Mouse (Mus musculus) myocyte (in vitro differentiated cells): Measurements from ENCODE around the gene Klhl6. TPM values are rescaled to one million over a fixed set of nuclear protein-coding genes. Genes with fewer than 3 reads are reported as not detected.

Experiments used
- H3K27me3 ChIP-seq: one replicate; pipeline ENCODE4 v1.6.1; 2011; ENCODE audit not compliant: control insufficient read depth, insufficient read depth, insufficient read length
- H3K36me3 ChIP-seq: one replicate; pipeline ENCODE4 v1.6.1; 2011; ENCODE audit not compliant: control insufficient read depth, insufficient read depth
- H3K4me2 ChIP-seq: one replicate; pipeline ENCODE4 v1.6.1; 2011; ENCODE audit warnings: low read depth, control low read depth
- H3K4me3 ChIP-seq: one replicate; pipeline ENCODE4 v1.5.1; 2011; ENCODE audit warnings: mild to moderate bottlenecking, control low read depth, moderate library complexity
- H3K79me2 ChIP-seq: one replicate; pipeline ENCODE4 v1.6.1; 2011; ENCODE audit not compliant: control insufficient read depth, insufficient read depth
- H3ac ChIP-seq: one replicate; pipeline ENCODE4 v1.6.1; 2011; ENCODE audit not compliant: control insufficient read depth, insufficient read length
- CEBPB ChIP-seq: IDR thresholded peaks from 2 replicates; pipeline ENCODE4 v1.6.1; 2011; ENCODE audit warnings: mild to moderate bottlenecking, moderate library complexity; ENCODE audit not compliant: poor library complexity, insufficient read depth, severe bottlenecking
- E2F4 ChIP-seq: IDR thresholded peaks from one replicate; pipeline ENCODE4 v1.6.1; 2011; ENCODE audit warnings: mild to moderate bottlenecking, control low read depth, moderate library complexity; ENCODE audit not compliant: insufficient read depth
- MAX ChIP-seq: IDR thresholded peaks from one replicate; pipeline ENCODE4 v1.6.1; 2011; ENCODE audit warnings: low read depth, mild to moderate bottlenecking, control low read depth
- MYOD1 ChIP-seq, 3 experiments: IDR thresholded peaks; one replicate each; pipeline ENCODE4 v1.6.1; 2011; ENCODE audit warnings: control low read depth in 2 of 3, low read depth in 2 of 3, mild to moderate bottlenecking in 2 of 3, moderate library complexity in 1 of 3; ENCODE audit not compliant: insufficient read length in 2 of 3, control insufficient read depth in 1 of 3
- MYOG ChIP-seq, 3 experiments: IDR thresholded peaks; one replicate each; pipeline ENCODE4 v1.6.1; 2011; ENCODE audit warnings: control low read depth in 2 of 3, low read depth in 2 of 3, mild to moderate bottlenecking in 2 of 3; ENCODE audit not compliant: insufficient read length in 2 of 3, control insufficient read depth in 1 of 3, insufficient read depth in 1 of 3
- POLR2A ChIP-seq: IDR thresholded peaks from one replicate; pipeline ENCODE4 v1.6.1; 2011; ENCODE audit warnings: low read depth, mild to moderate bottlenecking, control low read depth, moderate library complexity; ENCODE audit not compliant: insufficient read length
- POLR2AphosphoS2 ChIP-seq: IDR thresholded peaks from one replicate; pipeline ENCODE4 v1.6.1; 2011; ENCODE audit warnings: low read depth, control low read depth; ENCODE audit not compliant: insufficient read length
- REST ChIP-seq: IDR thresholded peaks from one replicate; pipeline ENCODE4 v1.6.1; 2011; ENCODE audit warnings: mild to moderate bottlenecking, control low read depth, moderate library complexity; ENCODE audit not compliant: insufficient read depth, insufficient read length
- SRF ChIP-seq: IDR thresholded peaks from one replicate; pipeline ENCODE4 v1.6.1; 2011; ENCODE audit warnings: low read depth; ENCODE audit not compliant: control insufficient read depth, insufficient read length
- TCF12 ChIP-seq: IDR thresholded peaks from one replicate; pipeline ENCODE4 v1.6.1; 2011; ENCODE audit warnings: mild to moderate bottlenecking, control low read depth; ENCODE audit not compliant: poor library complexity, insufficient read depth, severe bottlenecking
- TCF3 ChIP-seq: IDR thresholded peaks from one replicate; pipeline ENCODE4 v1.6.1; 2011; ENCODE audit warnings: low read depth, control low read depth; ENCODE audit not compliant: insufficient read length
- USF1 ChIP-seq: IDR thresholded peaks from one replicate; pipeline ENCODE4 v1.6.1; 2011; ENCODE audit warnings: low read depth, mild to moderate bottlenecking, control low read depth, moderate library complexity
- polyA plus RNA-seq: library from polyadenylated mRNA; unstranded; fragments of >200 nt; fragmentation: generic; extraction: Trizol; gene quantifications from one replicate; pipeline ENCODE4 v1.2.1, GENCODE M21; 2012; ENCODE audit warnings: missing spikeins

The Klhl6 gene
- polyA plus RNA-seq, 1 experiment, result 0.04 TPM

- Histone ChIP-seq H3ac (no peak overlapping the region), H3K27me3 (no peaks in the 10 kb centered on the region), H3K4me3 (no peak overlapping the region), H3K79me2 (no peaks in the 10 kb centered on the region), H3K4me2 (no peak overlapping the region), H3K36me3 (no peaks in the 10 kb centered on the region)
- TF ChIP-seq SRF, result no peak
- no peak for TF ChIP-seq MYOG (IDR thresholded peaks at IDR 0.05; ENCODE audit: control insufficient read depth in 1 of 3, insufficient read depth in 1 of 3, insufficient read length in 2 of 3, low read depth in 2 of 3)
- TF ChIP-seq MYOD1 (IDR thresholded peaks at IDR 0.05; ENCODE audit: control insufficient read depth in 1 of 3, insufficient read length in 2 of 3, low read depth in 2 of 3), result no peak
- no peak for TF ChIP-seq POLR2AphosphoS2
- TF ChIP-seq MAX, result no peak
- no peak for TF ChIP-seq POLR2A
- TF ChIP-seq CEBPB, result no peak
- no peak for TF ChIP-seq E2F4
These were observed 25.8 kb downstream of the Klhl6 start for GRCm38 (mm10) chr16:19957051-19957450.

- H3K4me3 ChIP-seq, result no peak overlapping the region
- no peaks in the 10 kb centered on the region for H3K36me3 ChIP-seq
- H3ac ChIP-seq, result no peak overlapping the region
- TF ChIP-seq REST, result no peak
- TF ChIP-seq MAX, result no peak
- TF ChIP-seq SRF, result no peak
- TF ChIP-seq E2F4, result no peak
- no peak for TF ChIP-seq POLR2AphosphoS2
- TF ChIP-seq TCF12, result no peak
- no peak for TF ChIP-seq TCF3
- TF ChIP-seq USF1, result no peak
- no peak for TF ChIP-seq MYOD1 (IDR thresholded peaks at IDR 0.05; ENCODE audit: control insufficient read depth in 1 of 3, insufficient read length in 2 of 3, low read depth in 2 of 3)
- TF ChIP-seq POLR2A, result no peak
- no peak for TF ChIP-seq CEBPB
- H3K79me2 ChIP-seq, result no peaks in the 10 kb centered on the region
- no peaks in the 10 kb centered on the region for H3K27me3 ChIP-seq
- H3K4me2 ChIP-seq, result no peak overlapping the region
These were observed 35.5 kb downstream of the Klhl6 start for GRCm38 (mm10) chr16:19947336-19947735.

DNA sequence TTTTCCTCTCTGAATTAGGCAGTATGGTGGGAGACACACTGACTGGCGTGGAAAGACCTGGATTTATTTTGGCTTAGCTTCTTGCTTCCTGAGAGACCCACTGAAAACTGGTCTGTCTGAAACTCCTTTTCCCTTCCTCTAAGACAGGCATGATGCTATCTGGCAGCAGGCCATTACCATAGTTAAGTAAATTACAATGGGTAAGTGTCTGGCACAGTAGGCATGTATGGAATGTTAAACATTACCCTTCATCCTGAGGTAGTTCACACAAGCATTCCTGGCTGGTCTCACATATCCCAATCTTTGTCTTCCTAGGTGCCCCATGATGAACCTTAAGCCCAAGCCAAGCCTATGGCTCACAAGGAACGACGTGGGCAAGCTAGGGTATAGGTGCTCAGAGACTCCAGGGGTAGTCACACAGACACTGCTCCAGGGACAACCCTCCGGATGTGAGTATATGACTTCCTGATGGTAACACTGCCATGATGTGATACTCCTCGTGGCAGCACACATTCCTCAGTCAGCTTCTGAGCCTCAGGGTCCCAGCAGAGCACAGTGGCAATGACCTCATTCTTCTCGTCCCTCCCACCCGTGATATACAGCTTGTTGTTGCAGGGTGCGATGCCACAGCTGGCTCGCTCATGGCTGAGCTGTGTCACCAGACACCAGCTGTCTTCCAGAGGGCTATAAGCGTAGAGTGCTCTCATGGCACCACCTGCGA lies 36.1 kb downstream of the Klhl6 start:
- TF ChIP-seq TCF3 (no peak), MYOD1 (IDR thresholded peaks at IDR 0.05; ENCODE audit: control insufficient read depth in 1 of 3, insufficient read length in 2 of 3, low read depth in 2 of 3) (peak; percentile 1 to 80 (median 41)), SRF (no peak), MAX (no peak), E2F4 (no peak), REST (no peak), POLR2A (no peak), USF1 (no peak), MYOG (IDR thresholded peaks at IDR 0.05; ENCODE audit: control insufficient read depth in 1 of 3, insufficient read depth in 1 of 3, insufficient read length in 2 of 3, low read depth in 2 of 3) (peak; percentile 21 to 80 (median 30))
- Histone ChIP-seq H3ac (no peak overlapping the region), H3K79me2 (no peaks in the 10 kb centered on the region), H3K4me3 (no peak overlapping the region), H3K4me2 (no peak overlapping the region), H3K36me3 (no peaks in the 10 kb centered on the region), H3K27me3 (no peaks in the 10 kb centered on the region)

GRCm38 (mm10) chr16:19920823-19921222 lies 62.0 kb downstream of the Klhl6 start:
- no peaks in the 10 kb centered on the region for H3K79me2 ChIP-seq
- H3K4me3 ChIP-seq, result no peak overlapping the region
- H3ac ChIP-seq, result no peak overlapping the region
- H3K4me2 ChIP-seq, result no peak overlapping the region
- no peaks in the 10 kb centered on the region for H3K36me3 ChIP-seq
- no peaks in the 10 kb centered on the region for H3K27me3 ChIP-seq
- TF ChIP-seq TCF12, result no peak
- no peak for TF ChIP-seq SRF
- no peak for TF ChIP-seq CEBPB
- no peak for TF ChIP-seq USF1
- TF ChIP-seq REST, result no peak
- TF ChIP-seq POLR2A, result no peak
- no peak for TF ChIP-seq TCF3
- TF ChIP-seq MAX, result no peak
- no peak for TF ChIP-seq MYOD1 (IDR thresholded peaks at IDR 0.05; ENCODE audit: control insufficient read depth in 1 of 3, insufficient read length in 2 of 3, low read depth in 2 of 3)
- no peak for TF ChIP-seq POLR2AphosphoS2
- no peak for TF ChIP-seq E2F4
- TF ChIP-seq MYOG (IDR thresholded peaks at IDR 0.05; ENCODE audit: control insufficient read depth in 1 of 3, insufficient read depth in 1 of 3, insufficient read length in 2 of 3, low read depth in 2 of 3), result no peak
